Mouse (Mus musculus) embryonic facial prominence, embryonic 11.5 days (tissue): Measurements from ENCODE around the gene Nrip3. TPM values are rescaled to one million over a fixed set of nuclear protein-coding genes. Genes with fewer than 3 reads are reported as not detected.
A peak's percentile ranks its signal among the peaks of the same experiment; 100 is the strongest.

Source experiments
- ATAC-seq: fragments of 200-750 bp; cut with Nextera tagmentation; replicated peaks from 2 replicates; pipeline ENCODE4 v1.8.0; 2017; ENCODE audit warnings: low read depth; ENCODE audit not compliant: insufficient number of reproducible peaks, low FRiP score, low TSS enrichment
- DNase-seq: peaks from one replicate; pipeline ENCODE4 v3.0.0-alpha.2; 2015; ENCODE audit warnings: low spot score
- H3K27ac ChIP-seq: fragments of 300-500 bp; sonication (generic); replicated peaks from 2 replicates; pipeline ENCODE4 v1.5.1; 2014; ENCODE audit warnings: mild to moderate bottlenecking, low read depth, low read length, control low read depth
- H3K27me3 ChIP-seq: fragments of 300-500 bp; sonication (generic); 2 replicates; pipeline ENCODE4 v1.6.1; 2014; ENCODE audit warnings: mild to moderate bottlenecking, low read length, moderate library complexity, mixed read lengths; ENCODE audit not compliant: control insufficient read depth, insufficient read depth
- H3K36me3 ChIP-seq: fragments of 300-500 bp; sonication (generic); replicated peaks from 2 replicates; pipeline ENCODE4 v1.6.1; 2014; ENCODE audit warnings: low read depth, mild to moderate bottlenecking, low read length, moderate library complexity, mixed read lengths; ENCODE audit not compliant: control insufficient read depth, insufficient read depth
- H3K4me1 ChIP-seq: fragments of 300-500 bp; sonication (generic); 2 replicates; pipeline ENCODE4 v1.6.1; 2014; ENCODE audit warnings: low read length, mixed read lengths; ENCODE audit not compliant: control insufficient read depth, insufficient read depth
- H3K4me2 ChIP-seq: fragments of 300-500 bp; sonication (generic); 2 replicates; pipeline ENCODE4 v1.6.1; 2014; ENCODE audit warnings: low read depth, mild to moderate bottlenecking, control low read depth, low read length, moderate library complexity
- H3K4me3 ChIP-seq: fragments of 300-500 bp; sonication (generic); 2 replicates; pipeline ENCODE4 v1.5.1; 2014; ENCODE audit warnings: low read depth, low read length, control low read depth
- H3K9ac ChIP-seq: fragments of 300-500 bp; sonication (generic); replicated peaks from 2 replicates; pipeline ENCODE4 v1.6.1; 2014; ENCODE audit warnings: mild to moderate bottlenecking, control low read depth, low read length
- H3K9me3 ChIP-seq: fragments of 300-500 bp; sonication (generic); replicated peaks from 2 replicates; pipeline ENCODE4 v1.6.1; 2016; ENCODE audit warnings: mild to moderate bottlenecking, low read length, inconsistent platforms, mixed read lengths; ENCODE audit not compliant: control insufficient read depth
- WGBS: fragments of 180-500 bp; shearing (Covaris S2); extraction: QIAGEN DNeasy Blood & Tissue Kit; methylation state at CpG from one replicate; pipeline ENCODE4 v1.1.7; 2014; 5-methylcytosine and 5-hydroxymethylcytosine counted together
- polyA plus RNA-seq: library from polyadenylated mRNA; unstranded; fragments of >200 nt; fragmentation: Nextera tagmentation; extraction: Ambion mirVana; gene quantifications from 2 replicates; pipeline ENCODE4 v1.2.1, GENCODE M21; 2014

Gene Nrip3
- polyA plus RNA-seq: 0.35 and 1.4 TPM in 2 replicates

GRCm38 (mm10) chr7:109781470-109782203 lies at the start of gene Nrip3:
Nrip3 (minus strand) TSS chr7:109782025.
- Histone ChIP-seq H3K27ac (no peak within 1 kb of the TSS), H3K4me1 (peaks cover 2% of the 10 kb centered on the region), H3K9me3 (no peaks in the 10 kb centered on the region), H3K4me2 (peak within 1 kb of the TSS; percentile 94), H3K4me3 (peak within 1 kb of the TSS; percentile 43), H3K9ac (no peak within 1 kb of the TSS), H3K36me3 (no peaks in the 10 kb centered on the region), H3K27me3 (peaks cover 21% of the 10 kb centered on the region)
- 2% methylated on average over 50 of the region's 52 CpGs for WGBS
- ATAC-seq (peak; percentile 87), DNase-seq (peak; percentile 84)

GRCm38 (mm10) chr7:109831376-109831775 lies 49.6 kb upstream of the Nrip3 start:
- no peak for ATAC-seq
- no peak overlapping the region for H3K27ac ChIP-seq
- no peaks in the 10 kb centered on the region for H3K9me3 ChIP-seq
- no peaks in the 10 kb centered on the region for H3K4me1 ChIP-seq
- no peak overlapping the region for H3K9ac ChIP-seq
- H3K27me3 ChIP-seq: no peaks in the 10 kb centered on the region
- no peak for DNase-seq
- H3K4me3 ChIP-seq: no peak overlapping the region
- 77% methylated on average over 2 of the region's 2 CpGs for WGBS
- H3K36me3 ChIP-seq: no peaks in the 10 kb centered on the region
- H3K4me2 ChIP-seq: no peak overlapping the region

GRCm38 (mm10) chr7:109826911-109827310 lies 45.1 kb upstream of the Nrip3 start:
- Histone ChIP-seq H3K36me3 (no peaks in the 10 kb centered on the region), H3K4me2 (no peak overlapping the region), H3K27me3 (no peaks in the 10 kb centered on the region), H3K4me3 (no peak overlapping the region), H3K4me1 (no peaks in the 10 kb centered on the region), H3K27ac (no peak overlapping the region), H3K9ac (no peak overlapping the region), H3K9me3 (no peaks in the 10 kb centered on the region)
- no peak for ATAC-seq
- DNase-seq: no peak
- WGBS: 92% methylated on average over 8 of the region's 8 CpGs

- no peak overlapping the region for H3K4me3 ChIP-seq
- no peaks in the 10 kb centered on the region for H3K4me1 ChIP-seq
- H3K9me3 ChIP-seq: no peaks in the 10 kb centered on the region
- no peak overlapping the region for H3K4me2 ChIP-seq
- no peaks in the 10 kb centered on the region for H3K36me3 ChIP-seq
- DNase-seq: no peak
- WGBS: 72% methylated on average over 14 of the region's 14 CpGs
- H3K27ac ChIP-seq: no peak overlapping the region
- ATAC-seq: no peak
- H3K27me3 ChIP-seq: no peaks in the 10 kb centered on the region
- no peak overlapping the region for H3K9ac ChIP-seq
Measured at GRCm38 (mm10) chr7:109825293-109825692, 43.5 kb upstream of the Nrip3 start.

- Histone ChIP-seq H3K4me1 (no peaks in the 10 kb centered on the region), H3K4me3 (no peak overlapping the region), H3K9me3 (no peaks in the 10 kb centered on the region), H3K36me3 (no peaks in the 10 kb centered on the region), H3K9ac (no peak overlapping the region), H3K27me3 (no peaks in the 10 kb centered on the region), H3K27ac (no peak overlapping the region), H3K4me2 (no peak overlapping the region)
- DNase-seq: no peak
- no peak for ATAC-seq
- WGBS: 85% methylated on average over 4 of the region's 4 CpGs
Measured at GRCm38 (mm10) chr7:109818600-109818999, 36.8 kb upstream of the Nrip3 start.

GRCm38 (mm10) chr7:109817954-109818353 lies 36.1 kb upstream of the Nrip3 start:
- no peak overlapping the region for H3K9ac ChIP-seq
- ATAC-seq (no peak), DNase-seq (no peak)
- H3K36me3 ChIP-seq: no peaks in the 10 kb centered on the region
- H3K4me3 ChIP-seq: no peak overlapping the region
- no peak overlapping the region for H3K4me2 ChIP-seq
- H3K27me3 ChIP-seq: no peaks in the 10 kb centered on the region
- no peaks in the 10 kb centered on the region for H3K9me3 ChIP-seq
- no peak overlapping the region for H3K27ac ChIP-seq
- H3K4me1 ChIP-seq: no peaks in the 10 kb centered on the region

GRCm38 (mm10) chr7:109813330-109814140 lies 31.7 kb upstream of the Nrip3 start:
- ATAC-seq (peak; percentile 70; the same call in 1 of the 2 replicates), DNase-seq (peak; percentile 29)
- Histone ChIP-seq H3K9ac (no peak overlapping the region), H3K4me2 (no peak overlapping the region), H3K4me3 (no peak overlapping the region), H3K27ac (no peak overlapping the region), H3K9me3 (no peaks in the 10 kb centered on the region), H3K4me1 (no peaks in the 10 kb centered on the region), H3K27me3 (no peaks in the 10 kb centered on the region), H3K36me3 (no peaks in the 10 kb centered on the region)
- 39% methylated on average over 4 of the region's 4 CpGs for WGBS
